Mouse (Mus musculus): ENCODE measurements around the gene Ddx31. TPM values are rescaled to one million over a fixed set of nuclear protein-coding genes. Genes with fewer than 3 reads are reported as not detected.

Gene Ddx31
- total RNA-seq, 1 experiment: 20.9 TPM

DNA sequence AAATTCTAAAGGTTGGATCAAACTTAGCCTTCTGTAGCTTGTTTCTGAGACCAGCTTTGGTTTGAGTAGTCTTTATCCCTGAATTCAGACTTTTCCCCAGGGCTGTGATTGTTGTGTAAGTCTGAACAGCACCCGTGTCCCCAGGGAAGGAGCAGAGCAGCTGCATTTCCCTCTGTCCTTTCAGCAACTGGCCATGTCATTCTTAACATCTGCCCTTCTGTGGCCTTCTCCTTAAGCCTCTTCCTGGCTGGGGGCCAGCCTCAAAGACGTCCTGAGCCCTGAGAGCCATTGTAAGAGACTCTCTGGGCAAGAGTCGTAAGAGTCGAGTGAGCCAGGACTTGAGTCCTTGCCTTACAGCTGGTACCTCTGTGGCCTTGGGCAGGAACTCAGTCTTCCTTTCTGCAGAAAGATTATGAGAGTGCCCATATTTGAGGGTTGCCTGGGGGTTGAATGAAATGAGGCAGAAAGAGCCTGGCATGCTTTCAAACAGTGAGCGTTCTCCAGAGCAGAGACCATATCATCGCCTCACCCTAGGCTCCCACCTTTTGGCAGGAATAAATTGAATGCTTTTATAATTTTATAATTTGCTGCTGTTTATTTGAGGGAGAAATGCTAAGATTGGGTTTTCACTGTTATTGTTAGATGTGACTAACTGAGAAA lies 42.8 kb downstream of the Ddx31 start:
- DNase-seq (ENCODE audit: low read depth, low spot score): no peak
- Histone ChIP-seq H3K4me1 (ENCODE audit: control insufficient read depth in 2 of 2, insufficient read depth in 2 of 2, low read length in 2 of 2, poor library complexity in 1 of 2) (no peaks in the 10 kb centered on the region), H3K36me3 (ENCODE audit: control insufficient read depth, insufficient read depth, low read length, poor library complexity, severe bottlenecking) (peaks cover 31% of the 10 kb centered on the region), H3K9me3 (ENCODE audit: control insufficient read depth, insufficient read depth, low read depth, low read length) (no peaks in the 10 kb centered on the region), H3K4me3 (ENCODE audit: insufficient read depth in 1 of 2, low read depth in 1 of 2, low read length in 2 of 2, poor library complexity in 1 of 2, severe bottlenecking in 1 of 2) (no peak overlapping the region), H3K27ac (ENCODE audit: insufficient read depth, low read depth, low read length, poor library complexity, severe bottlenecking) (no peak overlapping the region), H3K9ac (ENCODE audit: insufficient read depth, low read depth, low read length, poor library complexity, severe bottlenecking) (no peak overlapping the region)
- in situ Hi-C loops (cut with MboI; ENCODE audit: low sequenced_read_pairs in 2 of 2, unreplicated experiment in 2 of 2): no loop called here
- TF ChIP-seq CHD2 (IDR thresholded peaks at IDR 0.05; ENCODE audit: low read depth, low read length): no peak
- TF ChIP-seq MAFK (IDR thresholded peaks at IDR 0.05; ENCODE audit: insufficient read depth, low read depth, low read length): no peak
- no peak for TF ChIP-seq ZNF384 (IDR thresholded peaks at IDR 0.05; ENCODE audit: low read depth, low read length)
- no peak for TF ChIP-seq HCFC1 (IDR thresholded peaks at IDR 0.05; ENCODE audit: borderline replicate concordance, insufficient read depth, low read length)
- TF ChIP-seq ZC3H11A (IDR thresholded peaks at IDR 0.05; ENCODE audit: borderline replicate concordance, low read depth, low read length): no peak

DNA sequence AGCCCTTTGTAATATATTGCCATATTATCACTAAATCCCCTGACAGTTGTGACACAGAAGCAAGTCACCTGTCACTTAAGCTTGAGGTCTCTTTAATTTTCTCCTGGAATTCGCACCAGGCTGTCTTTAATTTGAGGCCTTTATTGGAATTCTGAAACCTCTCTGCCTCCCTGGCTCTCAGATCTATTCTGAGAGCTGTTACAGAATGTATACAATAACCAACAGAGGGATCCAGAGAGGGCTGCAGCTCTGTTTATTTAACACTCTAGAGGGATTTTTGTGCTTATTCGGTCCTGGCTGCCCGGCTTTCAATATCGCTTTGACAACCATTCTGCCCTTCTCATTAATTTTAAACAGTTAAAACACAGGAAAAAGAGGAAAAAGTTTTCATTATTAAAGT lies 44.7 kb downstream of the Ddx31 start:
- in situ Hi-C loops (cut with MboI; ENCODE audit: low sequenced_read_pairs in 2 of 2, unreplicated experiment in 2 of 2): no loop called here
- DNase-seq (ENCODE audit: low read depth, low spot score): no peak
- no peak for TF ChIP-seq MAFK (IDR thresholded peaks at IDR 0.05; ENCODE audit: insufficient read depth, low read depth, low read length)
- TF ChIP-seq ZNF384 (IDR thresholded peaks at IDR 0.05; ENCODE audit: low read depth, low read length): no peak
- no peak for TF ChIP-seq HCFC1 (IDR thresholded peaks at IDR 0.05; ENCODE audit: borderline replicate concordance, insufficient read depth, low read length)
- no peak for TF ChIP-seq ZC3H11A (IDR thresholded peaks at IDR 0.05; ENCODE audit: borderline replicate concordance, low read depth, low read length)
- no peak for TF ChIP-seq CHD2 (IDR thresholded peaks at IDR 0.05; ENCODE audit: low read depth, low read length)
- Histone ChIP-seq H3K4me3 (ENCODE audit: insufficient read depth in 1 of 2, low read depth in 1 of 2, low read length in 2 of 2, poor library complexity in 1 of 2, severe bottlenecking in 1 of 2) (no peak overlapping the region), H3K9ac (ENCODE audit: insufficient read depth, low read depth, low read length, poor library complexity, severe bottlenecking) (no peak overlapping the region), H3K4me1 (ENCODE audit: control insufficient read depth in 2 of 2, insufficient read depth in 2 of 2, low read length in 2 of 2, poor library complexity in 1 of 2) (no peaks in the 10 kb centered on the region), H3K27ac (ENCODE audit: insufficient read depth, low read depth, low read length, poor library complexity, severe bottlenecking) (no peak overlapping the region), H3K36me3 (ENCODE audit: control insufficient read depth, insufficient read depth, low read length, poor library complexity, severe bottlenecking) (peaks cover 34% of the 10 kb centered on the region), H3K9me3 (ENCODE audit: control insufficient read depth, insufficient read depth, low read depth, low read length) (no peaks in the 10 kb centered on the region)

DNA sequence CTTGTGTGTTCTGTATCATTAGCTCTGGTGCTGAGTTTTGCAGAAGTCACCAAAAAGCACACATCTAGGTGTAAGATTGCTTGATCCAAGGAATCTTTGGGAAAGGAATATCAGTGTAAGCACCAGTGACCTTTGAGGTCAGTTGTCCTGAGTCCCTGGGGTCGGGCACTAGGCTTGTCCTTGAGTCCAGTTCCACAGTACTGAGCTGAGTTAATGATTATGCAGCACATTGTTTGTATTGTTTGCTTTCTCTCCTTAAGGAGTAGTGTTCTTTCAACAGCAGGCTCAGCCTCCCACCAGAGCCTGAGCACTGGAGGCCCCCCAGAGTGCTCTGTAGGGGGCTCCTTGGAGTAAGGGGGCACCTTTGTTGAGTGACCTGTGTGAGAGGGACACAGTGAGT lies 52.6 kb downstream of the Ddx31 start:
- H3K4me1 ChIP-seq (ENCODE audit: control insufficient read depth in 2 of 2, insufficient read depth in 2 of 2, low read length in 2 of 2, poor library complexity in 1 of 2): no peaks in the 10 kb centered on the region
- DNase-seq (ENCODE audit: low read depth, low spot score): no peak
- in situ Hi-C loops (cut with MboI; ENCODE audit: low sequenced_read_pairs in 2 of 2, unreplicated experiment in 2 of 2): no loop called here
- no peak overlapping the region for H3K4me3 ChIP-seq (ENCODE audit: insufficient read depth in 1 of 2, low read depth in 1 of 2, low read length in 2 of 2, poor library complexity in 1 of 2, severe bottlenecking in 1 of 2)
- no peaks in the 10 kb centered on the region for H3K9me3 ChIP-seq (ENCODE audit: control insufficient read depth, insufficient read depth, low read depth, low read length)
- H3K9ac ChIP-seq (ENCODE audit: insufficient read depth, low read depth, low read length, poor library complexity, severe bottlenecking): no peak overlapping the region
- peaks cover 41% of the 10 kb centered on the region for H3K36me3 ChIP-seq (ENCODE audit: control insufficient read depth, insufficient read depth, low read length, poor library complexity, severe bottlenecking)
- TF ChIP-seq ZC3H11A (IDR thresholded peaks at IDR 0.05; ENCODE audit: borderline replicate concordance, low read depth, low read length) (no peak), MAFK (IDR thresholded peaks at IDR 0.05; ENCODE audit: insufficient read depth, low read depth, low read length) (no peak), ZNF384 (IDR thresholded peaks at IDR 0.05; ENCODE audit: low read depth, low read length) (no peak), CHD2 (IDR thresholded peaks at IDR 0.05; ENCODE audit: low read depth, low read length) (no peak), HCFC1 (IDR thresholded peaks at IDR 0.05; ENCODE audit: borderline replicate concordance, insufficient read depth, low read length) (no peak)
- no peak overlapping the region for H3K27ac ChIP-seq (ENCODE audit: insufficient read depth, low read depth, low read length, poor library complexity, severe bottlenecking)

DNA sequence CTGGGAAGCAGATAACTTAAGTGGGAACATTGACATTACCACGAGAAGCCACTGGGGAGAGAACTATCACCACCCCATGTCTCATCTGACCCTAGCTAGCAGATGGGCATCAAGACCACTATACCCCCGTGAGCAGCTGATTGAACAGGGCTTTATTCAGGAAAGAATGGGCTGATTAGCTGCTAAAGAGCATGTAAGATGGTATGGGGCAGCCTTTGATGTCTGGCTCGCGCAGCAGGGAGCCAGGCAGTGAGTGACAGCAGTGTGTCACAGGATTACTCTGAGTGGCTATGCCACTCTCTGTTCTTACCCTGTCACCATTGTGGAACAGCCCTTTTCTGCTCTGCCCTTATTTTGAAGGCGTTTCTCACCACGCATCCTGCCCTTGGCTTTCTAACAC lies 53.3 kb downstream of the Ddx31 start:
- in situ Hi-C loops (cut with MboI; ENCODE audit: low sequenced_read_pairs in 2 of 2, unreplicated experiment in 2 of 2): no loop called here
- no peak for DNase-seq (ENCODE audit: low read depth, low spot score)
- H3K9ac ChIP-seq (ENCODE audit: insufficient read depth, low read depth, low read length, poor library complexity, severe bottlenecking): no peak overlapping the region
- H3K4me1 ChIP-seq (ENCODE audit: control insufficient read depth in 2 of 2, insufficient read depth in 2 of 2, low read length in 2 of 2, poor library complexity in 1 of 2): no peaks in the 10 kb centered on the region
- H3K4me3 ChIP-seq (ENCODE audit: insufficient read depth in 1 of 2, low read depth in 1 of 2, low read length in 2 of 2, poor library complexity in 1 of 2, severe bottlenecking in 1 of 2): no peak overlapping the region
- no peaks in the 10 kb centered on the region for H3K9me3 ChIP-seq (ENCODE audit: control insufficient read depth, insufficient read depth, low read depth, low read length)
- no peak overlapping the region for H3K27ac ChIP-seq (ENCODE audit: insufficient read depth, low read depth, low read length, poor library complexity, severe bottlenecking)
- H3K36me3 ChIP-seq (ENCODE audit: control insufficient read depth, insufficient read depth, low read length, poor library complexity, severe bottlenecking): peaks cover 43% of the 10 kb centered on the region
- TF ChIP-seq MAFK (IDR thresholded peaks at IDR 0.05; ENCODE audit: insufficient read depth, low read depth, low read length) (no peak), CHD2 (IDR thresholded peaks at IDR 0.05; ENCODE audit: low read depth, low read length) (no peak), ZNF384 (IDR thresholded peaks at IDR 0.05; ENCODE audit: low read depth, low read length) (no peak), HCFC1 (IDR thresholded peaks at IDR 0.05; ENCODE audit: borderline replicate concordance, insufficient read depth, low read length) (no peak), ZC3H11A (IDR thresholded peaks at IDR 0.05; ENCODE audit: borderline replicate concordance, low read depth, low read length) (no peak)

Data from ES-E14 (cell line).